Mouse (Mus musculus) lung, postnatal 36 days (tissue): Measurements from ENCODE around the gene Gja8.

Experiments used
- DNase-seq: peaks from one replicate; pipeline ENCODE4 v3.0.0; 2022; ENCODE audit warnings: mixed read lengths

Gene Gja8

DNA sequence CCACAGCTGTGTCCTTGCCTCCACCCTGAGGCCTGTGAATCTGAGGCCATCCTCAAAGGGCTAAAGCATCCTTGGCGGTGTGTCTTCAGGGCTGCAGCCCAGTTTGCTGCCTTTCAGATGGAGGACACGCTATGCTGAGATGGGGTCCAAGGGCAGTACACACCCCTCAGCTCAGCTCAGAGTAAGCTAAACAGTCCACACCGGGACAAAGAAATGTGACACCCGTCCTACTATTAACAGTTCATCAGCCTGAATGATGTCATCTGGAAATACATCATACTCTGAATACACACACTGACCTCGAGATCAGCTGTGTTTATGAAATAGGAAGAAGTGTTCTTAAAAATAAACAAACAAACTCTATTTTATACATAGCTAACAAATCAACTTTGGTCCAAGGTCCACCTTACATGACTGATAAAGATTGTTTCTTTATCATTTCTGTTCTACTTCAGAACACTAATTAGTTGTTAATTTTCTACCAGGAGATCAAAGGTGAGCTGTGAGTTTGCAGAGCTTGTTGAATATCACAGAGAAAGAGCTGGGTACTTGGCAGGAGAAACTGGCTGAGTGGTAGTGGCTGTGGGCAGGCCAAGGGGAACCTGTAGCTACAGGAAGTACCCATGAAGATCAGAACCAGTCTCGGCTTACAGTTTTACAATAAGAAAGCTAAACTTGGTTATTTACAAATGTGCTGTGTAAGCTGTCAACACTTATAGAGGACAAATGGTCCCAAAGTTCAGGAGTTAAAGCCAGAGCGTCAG, 50.8 kb downstream of the Gja8 start:
- no peak for DNase-seq

DNA sequence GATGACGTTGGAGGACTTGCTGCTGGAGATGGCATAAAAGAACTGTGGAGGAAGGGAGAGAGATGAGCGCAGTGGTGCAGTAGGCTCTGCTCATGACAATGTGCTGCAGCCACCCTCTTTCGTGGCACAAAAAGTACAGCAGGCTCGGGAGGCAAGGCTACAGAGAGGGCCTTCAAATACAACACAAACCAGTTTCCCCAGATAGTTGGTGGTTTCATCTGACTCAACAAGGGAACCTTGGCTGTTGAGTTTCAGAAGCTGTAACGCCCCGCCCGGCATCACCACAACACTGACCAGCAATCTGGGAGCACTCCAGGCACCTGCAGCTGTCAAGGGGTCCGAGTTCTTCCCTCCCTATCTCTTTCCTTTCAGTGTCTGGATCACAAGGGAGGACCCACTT, 53.3 kb downstream of the Gja8 start:
- DNase-seq: no peak

GRCm38 (mm10) chr3:96871070-96871469, 54.8 kb downstream of the Gja8 start:
- DNase-seq: no peak

DNA sequence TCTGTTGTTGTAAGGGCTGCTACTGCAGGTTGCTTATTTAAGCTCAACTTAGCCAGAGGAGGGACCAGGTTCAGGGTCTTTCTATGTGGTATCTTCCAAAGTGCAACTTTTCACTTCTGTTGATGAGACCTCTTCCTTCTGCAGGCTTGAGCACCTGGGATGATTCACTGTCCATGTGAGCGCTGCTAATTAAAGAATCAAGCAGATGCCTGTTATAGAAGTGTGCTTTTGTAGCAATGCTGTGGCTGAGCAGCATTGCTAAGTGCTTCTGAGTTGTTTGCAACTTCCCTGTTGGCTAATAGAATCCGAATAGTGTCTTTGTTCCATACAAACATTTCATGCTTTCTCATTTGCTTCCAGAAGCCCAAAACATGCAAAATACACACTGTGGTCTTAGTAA, 55.5 kb downstream of the Gja8 start:
- DNase-seq: no peak

- DNase-seq: no peak
Measured at GRCm38 (mm10) chr3:96869091-96869490, 56.7 kb downstream of the Gja8 start.

GRCm38 (mm10) chr3:96868566-96868965, 57.3 kb downstream of the Gja8 start:
- DNase-seq: no peak

DNA sequence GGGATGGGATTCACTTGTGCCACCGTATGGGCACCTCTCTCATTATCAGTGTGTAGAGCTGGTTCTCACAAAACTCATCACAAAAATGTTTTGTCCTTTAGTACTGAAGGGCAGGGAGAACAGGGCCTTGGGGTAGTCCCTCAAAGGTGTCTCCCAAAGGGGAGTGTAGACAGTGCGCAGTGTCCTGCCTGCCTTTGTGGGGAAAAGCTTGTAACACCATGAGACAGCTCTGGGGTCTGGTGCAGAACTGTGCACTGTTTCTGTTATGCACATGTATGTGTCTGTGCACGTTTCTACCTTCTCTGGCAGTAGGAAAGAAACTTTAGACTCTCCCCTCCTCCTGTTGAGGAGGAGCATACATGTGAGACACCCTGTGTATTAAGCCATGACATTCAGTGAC, 58.0 kb downstream of the Gja8 start:
- no peak for DNase-seq
